ENCODE assay signal across 12 mouse cellular contexts in genomic region chr17:64085493-64085892, GRCm38 (mm10).
"Had no signal": no experiment of that assay in that cellular context is flagged by ENCODE, and none has a peak within 500 bp of the region (broad histone marks: within the 10 kb centered on the region; RNA-seq: fewer than 3 reads in every experiment).

No protein-coding gene starts in this region.

- ATAC-seq: midbrain, embryonic 16.5 days had no signal

- DNase-seq: lung, adult 18-20 months; lung, embryonic 14.5 days; lung, postnatal 10 days; lung, postnatal 4 days; midbrain, embryonic 14.5 days; retina, postnatal 1 day; right cerebral cortex, postnatal 14 days; spleen, adult 18-20 months; thymus, adult 18-20 months; thymus, postnatal 14 days; thymus, postnatal 36 days had no signal
